Mouse (Mus musculus): ENCODE results near the gene Zbtb38.
"Not testable (repeated sequence)": the region's sequence is repeated elsewhere in the genome, so short reads cannot be mapped to it uniquely, and the experiment has no call there.

Zbtb38 gene

GRCm38 (mm10) chr9:96675071-96675762 is 77.4 kb downstream of the Zbtb38 start:
- peak; percentile 84 for DNase-seq

DNA sequence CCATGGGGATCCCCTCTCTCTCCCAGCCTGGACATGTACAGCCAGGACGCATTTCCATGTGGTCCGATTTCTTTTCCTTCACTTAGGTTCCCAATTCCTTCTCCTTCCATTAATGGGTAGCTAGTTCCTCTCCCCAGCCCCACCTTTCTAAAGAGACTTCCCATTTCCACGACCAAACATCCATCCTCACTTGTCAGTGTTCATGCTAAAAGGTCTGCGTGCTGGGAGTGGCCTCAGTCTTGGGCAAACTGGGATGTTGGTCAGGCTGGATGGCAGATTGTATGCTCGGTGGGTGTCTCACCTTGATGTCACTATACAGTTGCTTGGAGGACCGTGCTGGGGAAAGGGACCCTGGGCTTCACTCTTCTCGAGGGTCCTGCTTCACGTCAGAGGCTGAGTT is 78.3 kb downstream of the Zbtb38 start:
- no peak for DNase-seq

DNA sequence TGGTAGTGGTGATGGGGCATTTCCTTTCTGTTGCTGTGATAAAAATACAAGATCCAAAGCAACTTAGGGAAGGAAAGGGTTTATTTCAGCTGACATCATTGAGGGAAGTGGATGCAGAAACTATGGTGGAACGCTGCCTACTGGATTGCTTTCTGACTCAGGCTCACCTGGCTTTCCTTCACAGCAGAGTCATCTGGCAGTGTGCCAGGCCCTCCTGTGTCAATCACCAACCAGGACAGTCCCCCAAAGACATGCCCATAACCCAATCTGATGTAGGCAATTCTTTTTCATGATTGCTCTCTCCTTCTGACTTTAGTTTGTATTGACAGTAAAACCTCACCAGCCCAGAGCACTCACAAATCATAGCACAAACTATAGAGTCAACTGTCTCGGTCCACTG is 80.2 kb downstream of the Zbtb38 start:
- DNase-seq = no peak

DNA sequence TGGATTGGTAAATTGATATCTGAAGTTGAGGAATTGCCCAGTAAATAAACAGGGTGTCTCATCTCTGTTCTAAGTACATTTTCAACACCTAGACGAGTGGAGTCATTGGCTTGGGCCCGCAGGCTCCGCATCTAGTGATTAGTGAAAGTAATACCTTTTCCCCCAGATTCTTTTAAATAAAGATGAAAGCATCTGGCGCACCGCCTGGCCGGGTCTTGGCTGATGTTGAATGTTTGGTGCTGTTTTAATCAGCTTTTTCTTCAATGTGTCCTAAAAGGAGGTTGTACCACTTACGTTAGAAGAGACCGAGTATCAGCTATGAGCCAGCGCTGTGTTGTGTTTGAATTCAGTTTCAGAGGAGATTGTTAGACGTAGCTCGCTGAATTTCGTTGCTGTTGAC is 81.4 kb downstream of the Zbtb38 start:
- no peak for DNase-seq

DNA sequence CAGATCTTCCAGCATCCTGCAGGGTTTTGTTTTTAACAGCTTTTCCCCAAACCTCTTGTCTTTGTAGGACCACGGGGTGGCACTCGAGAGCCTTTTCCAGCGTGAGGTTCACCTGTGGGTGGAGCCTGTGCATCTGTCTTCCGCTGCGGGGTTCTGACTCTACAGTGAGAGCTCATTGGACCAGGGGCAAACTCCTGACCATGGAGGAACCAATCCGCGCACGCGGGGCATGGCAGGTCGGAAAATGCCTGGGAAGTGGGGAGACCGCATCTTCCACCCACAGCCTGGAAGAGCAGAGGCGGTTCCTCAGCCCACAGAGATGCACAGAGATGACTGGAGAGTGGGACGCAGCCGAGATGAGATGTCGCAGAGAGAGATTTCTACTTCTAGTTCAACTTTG is 82.8 kb downstream of the Zbtb38 start:
- DNase-seq = peak; percentile 98

GRCm38 (mm10) chr9:96668628-96669027 is 84.0 kb downstream of the Zbtb38 start:
- DNase-seq = peak; percentile 87

GRCm38 (mm10) chr9:96660510-96661244 is 92.0 kb downstream of the Zbtb38 start:
- peak; percentile 90 for DNase-seq

DNA sequence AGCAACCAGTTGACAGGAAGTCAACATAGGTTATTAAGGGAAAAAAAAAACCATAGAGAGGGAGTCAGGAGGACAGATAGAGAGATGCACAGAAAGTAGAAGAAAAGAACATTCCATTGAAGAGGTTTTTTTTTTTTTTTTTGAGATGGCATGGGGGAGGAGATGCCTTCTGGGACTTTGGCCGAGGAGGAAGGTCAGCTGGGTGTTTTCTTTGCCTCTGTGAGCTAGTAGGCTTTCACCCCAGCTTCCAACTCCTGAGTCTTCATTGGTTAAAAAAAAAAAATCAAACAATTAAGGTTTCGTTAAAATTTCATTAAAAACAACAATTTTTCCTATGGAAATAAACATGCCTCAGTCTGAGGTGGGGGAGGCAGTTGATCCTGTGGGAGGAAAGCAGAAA is 92.8 kb downstream of the Zbtb38 start:
- DNase-seq = no peak

GRCm38 (mm10) chr9:96653538-96653937 is 99.1 kb downstream of the Zbtb38 start:
- DNase-seq = no peak

DNA sequence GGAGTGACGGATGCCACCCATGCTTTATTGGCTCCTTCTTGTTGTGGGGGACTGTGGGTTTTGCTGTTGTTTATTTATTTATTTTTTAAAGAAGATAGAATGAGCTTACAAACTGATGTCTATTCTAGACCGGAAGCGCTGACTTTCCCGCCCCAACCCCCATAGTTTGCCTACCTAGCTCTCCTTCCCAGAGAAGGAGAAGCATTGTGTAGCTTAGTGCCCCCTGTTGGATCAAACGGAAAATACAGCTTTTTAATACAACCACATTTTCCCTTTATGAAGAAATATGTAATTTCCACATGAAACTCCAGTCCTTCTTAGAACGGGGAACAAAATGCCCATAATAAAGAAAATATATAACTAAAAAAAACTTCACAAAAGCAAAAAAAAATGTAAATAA is 99.9 kb downstream of the Zbtb38 start:
- peak; percentile 57 for DNase-seq

DNA sequence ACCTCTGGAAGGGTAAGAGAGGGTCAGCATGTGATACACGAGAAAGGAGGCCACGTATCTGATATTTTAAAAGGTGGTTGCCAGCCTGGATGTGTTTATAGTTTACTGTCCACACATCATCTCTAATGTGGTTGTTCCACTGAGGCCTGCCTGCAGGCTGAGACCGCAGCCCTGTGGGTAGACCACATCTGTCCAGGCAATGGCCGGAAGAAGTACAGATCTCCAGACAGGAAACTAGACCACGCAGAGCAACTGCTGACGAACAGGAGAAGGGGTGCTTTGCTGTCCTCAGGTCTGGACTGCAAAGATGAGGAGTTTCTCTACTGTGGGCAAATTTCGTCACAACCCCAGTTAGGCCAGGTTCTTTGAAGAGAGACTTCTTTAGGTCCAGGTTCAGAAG is 101.8 kb downstream of the Zbtb38 start:
- no peak for DNase-seq

DNA sequence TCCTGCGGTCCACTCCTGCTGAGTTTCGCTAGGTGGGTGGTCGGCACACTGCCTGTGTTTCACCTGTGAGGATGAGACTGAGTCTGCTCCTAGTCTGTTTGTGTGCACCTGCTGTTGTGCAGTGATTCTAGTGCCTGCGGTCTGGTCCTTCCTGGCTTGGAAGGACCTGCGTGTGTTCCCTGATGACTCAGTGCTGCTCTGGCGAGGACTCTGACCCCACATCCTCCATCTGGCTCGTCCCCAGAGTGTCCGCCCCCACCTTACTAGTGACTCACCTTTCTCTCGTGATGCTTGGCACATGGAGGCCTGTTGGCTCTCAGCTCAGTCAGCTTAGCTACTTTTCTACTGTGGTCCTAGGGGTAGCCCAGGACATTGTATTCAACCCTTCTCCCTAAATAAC is 102.7 kb downstream of the Zbtb38 start:
- no peak for DNase-seq

DNA sequence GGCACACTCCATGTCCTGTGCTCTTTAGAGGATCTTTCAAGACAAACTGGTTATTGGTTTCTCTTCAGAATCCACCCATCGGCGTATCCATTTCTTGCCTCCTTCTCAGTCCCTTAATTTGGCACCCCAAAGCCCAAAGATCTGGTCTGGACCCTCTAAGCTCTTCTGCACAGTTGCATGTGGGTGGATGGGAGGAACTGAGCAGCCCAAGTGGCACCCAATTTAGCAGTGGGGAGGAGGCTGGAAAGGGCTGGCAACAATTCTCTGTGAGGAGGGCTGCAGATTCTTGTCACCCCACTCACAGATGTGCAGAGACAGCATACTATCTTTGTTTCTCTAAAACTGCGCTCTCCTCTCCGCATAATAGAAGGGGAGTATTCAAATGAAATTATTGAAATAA is 103.3 kb downstream of the Zbtb38 start:
- DNase-seq = no peak

GRCm38 (mm10) chr9:96646668-96647295 is 105.8 kb downstream of the Zbtb38 start:
- DNase-seq = no peak

DNA sequence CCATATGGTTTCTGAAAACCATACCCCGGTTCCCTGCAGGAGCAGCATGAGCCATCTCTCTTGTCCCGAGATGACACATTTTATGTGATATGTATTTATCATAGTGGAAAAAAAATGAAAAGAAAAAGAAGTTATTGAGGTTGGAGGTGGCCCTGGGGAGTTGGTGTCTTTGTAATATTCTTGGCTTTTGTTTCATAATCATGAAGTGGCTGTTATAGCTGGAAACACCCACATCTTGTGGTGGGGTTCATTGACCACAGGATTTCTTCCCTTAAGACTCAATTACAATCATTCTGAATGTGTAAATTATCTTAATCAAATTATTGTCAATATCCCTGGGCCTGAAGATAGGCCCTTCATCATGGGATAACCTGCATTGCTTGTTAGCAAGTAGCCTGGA is 107.8 kb downstream of the Zbtb38 start:
- no peak for DNase-seq

- not testable (repeated sequence) for DNase-seq
Measured at GRCm38 (mm10) chr9:96644002-96644401, 108.6 kb downstream of the Zbtb38 start.

DNA sequence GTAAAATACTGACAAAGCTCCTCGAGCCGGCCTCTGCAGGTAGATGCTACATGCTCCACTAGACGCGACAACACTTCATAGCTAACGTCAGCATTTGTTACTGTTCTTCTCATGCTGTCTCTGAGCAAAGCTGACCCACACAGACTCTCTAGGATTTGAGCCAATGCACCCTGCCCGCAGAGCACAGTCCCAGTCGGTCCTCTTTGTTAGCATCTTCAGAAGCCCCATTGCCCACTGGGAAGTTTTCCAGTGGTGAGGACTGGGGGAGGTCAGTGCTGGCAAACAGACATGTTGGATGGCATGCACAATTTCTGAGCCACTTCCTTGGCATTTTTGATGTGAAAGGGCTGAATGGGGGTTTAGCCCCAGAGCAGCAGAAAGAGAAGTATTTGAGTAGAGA is 113.2 kb downstream of the Zbtb38 start:
- no peak for DNase-seq

DNA sequence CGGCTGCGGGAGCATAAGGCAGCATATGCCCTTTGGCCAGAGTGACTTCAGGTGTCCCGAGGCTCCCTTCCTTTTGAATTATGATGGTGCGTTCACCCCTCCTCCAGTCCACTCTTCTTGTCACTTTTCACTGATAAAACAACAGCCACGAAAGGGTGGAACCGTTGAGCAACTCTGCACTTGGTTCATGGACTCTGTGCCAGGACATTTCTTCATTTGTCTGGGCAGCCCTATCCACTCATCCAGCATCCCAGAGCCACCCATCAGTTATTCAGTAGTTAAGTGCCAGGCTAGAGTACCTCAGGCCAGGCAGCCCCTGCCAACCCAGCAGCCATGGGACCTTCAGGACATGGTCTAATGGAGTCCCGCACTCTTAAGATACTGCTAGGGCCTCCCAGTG is 114.1 kb downstream of the Zbtb38 start:
- no peak for DNase-seq

- no peak for DNase-seq
Measured at GRCm38 (mm10) chr9:96637157-96637548, 115.5 kb downstream of the Zbtb38 start.

GRCm38 (mm10) chr9:96636423-96637156 is 116.0 kb downstream of the Zbtb38 start:
- peak; percentile 15 for DNase-seq

- no peak for DNase-seq
Measured at GRCm38 (mm10) chr9:96635899-96636298, 116.7 kb downstream of the Zbtb38 start.

GRCm38 (mm10) chr9:96635176-96635575 is 117.5 kb downstream of the Zbtb38 start:
- DNase-seq = no peak

- DNase-seq = no peak
Measured at GRCm38 (mm10) chr9:96633771-96634170, 118.9 kb downstream of the Zbtb38 start.

Measured in retina, postnatal 1 day (tissue).